In the genomic region with DNA sequence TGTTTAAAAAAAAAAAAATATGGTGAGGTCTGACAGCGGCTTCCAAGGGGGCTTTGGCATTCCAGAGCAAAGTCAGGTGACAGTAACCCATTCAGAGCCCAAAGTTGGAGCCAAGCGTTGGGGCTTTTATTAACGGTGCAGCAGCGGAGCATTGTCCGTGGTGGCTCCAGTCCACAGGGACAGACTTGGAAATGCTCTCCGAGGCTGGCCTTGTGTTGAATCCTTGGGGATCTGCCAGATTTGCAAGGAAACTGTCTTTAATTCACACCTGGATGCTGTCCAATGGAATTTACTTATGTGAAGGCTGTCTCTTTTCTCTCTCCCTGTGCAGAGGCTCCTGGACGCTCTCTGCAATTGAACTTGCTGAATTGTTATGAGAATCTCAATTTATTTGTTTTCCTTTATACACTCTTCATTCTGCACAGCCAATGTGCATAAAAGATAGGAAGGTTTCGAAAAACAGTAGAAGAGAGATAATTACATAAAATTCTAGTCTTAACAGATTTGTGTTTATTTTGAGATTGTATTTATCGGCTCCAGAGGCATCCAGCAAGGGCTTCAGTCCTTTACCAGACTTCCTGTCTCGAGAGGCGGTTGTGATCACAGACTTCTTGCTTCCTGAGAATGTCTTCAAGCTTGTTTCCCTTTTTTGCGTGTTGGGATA, we compare ENCODE assay signal across 8 mouse cellular contexts. TPM values are rescaled to one million over a fixed set of nuclear protein-coding genes. Genes with fewer than 3 reads are reported as not detected.
DNase-seq lines count a peak whose midpoint lies in the region; ATAC-seq lines count a peak whose summit lies in the region.
"Had no signal": no experiment of that assay in that cellular context is flagged by ENCODE, and none has a peak within 500 bp of the region (broad histone marks: within the 10 kb centered on the region; RNA-seq: fewer than 3 reads in every experiment).

No protein-coding gene starts in this region.

- peaks cover 17% of the 10 kb centered on the region for H3K36me3 ChIP-seq in hindbrain, embryonic 10.5 days
- H3K36me3 ChIP-seq in hindbrain, embryonic 12.5 days = 0 out of 2 replicates have a peak, but pooled peaks cover 4% of the 10 kb centered on the region
- peaks cover 9% of the 10 kb centered on the region for H3K36me3 ChIP-seq in midbrain, embryonic 13.5 days
- no peaks in the 10 kb centered on the region for H3K36me3 ChIP-seq in midbrain, embryonic 15.5 days (replicated peaks)
- no peaks in the 10 kb centered on the region for H3K36me3 ChIP-seq in forebrain, embryonic 15.5 days
- H3K36me3 ChIP-seq in stomach, embryonic 15.5 days = no peaks in the 10 kb centered on the region
- H3K36me3 ChIP-seq: liver, embryonic 12.5 days had no signal

- no peak overlapping the region for H3K4me2 ChIP-seq in hindbrain, embryonic 12.5 days (replicated peaks)
- no peak overlapping the region for H3K4me2 ChIP-seq in midbrain, embryonic 13.5 days (replicated peaks)
- H3K4me2 ChIP-seq in midbrain, embryonic 15.5 days = no peak overlapping the region
- H3K4me2 ChIP-seq in forebrain, embryonic 15.5 days (replicated peaks) = no peak overlapping the region
- H3K4me2 ChIP-seq in stomach, embryonic 15.5 days = no peak overlapping the region
- H3K4me2 ChIP-seq: liver, embryonic 12.5 days had no signal

- ATAC-seq in hindbrain, embryonic 12.5 days (ENCODE audit: low FRiP score) = no peak
- no peak for ATAC-seq in midbrain, embryonic 13.5 days
- ATAC-seq in midbrain, embryonic 15.5 days (replicated peaks) = no peak
- no peak for ATAC-seq in forebrain, embryonic 15.5 days (replicated peaks)
- no peak for ATAC-seq in stomach, embryonic 15.5 days (ENCODE audit: insufficient read depth, low FRiP score, low read depth)
- ATAC-seq: liver, embryonic 12.5 days had no signal

- peaks cover 58% of the 10 kb centered on the region for H3K4me1 ChIP-seq in hindbrain, embryonic 10.5 days (replicated peaks)
- peaks cover 25% of the 10 kb centered on the region for H3K4me1 ChIP-seq in hindbrain, embryonic 12.5 days
- peaks cover 24% of the 10 kb centered on the region for H3K4me1 ChIP-seq in midbrain, embryonic 13.5 days (replicated peaks)
- H3K4me1 ChIP-seq in midbrain, embryonic 15.5 days = peaks cover 20% of the 10 kb centered on the region
- H3K4me1 ChIP-seq in forebrain, embryonic 15.5 days = peaks cover 27% of the 10 kb centered on the region
- H3K4me1 ChIP-seq in stomach, embryonic 15.5 days = peaks cover 28% of the 10 kb centered on the region

- peak overlapping the region; percentile 56; the same call in 1 of the 2 replicates for H3K27ac ChIP-seq in hindbrain, embryonic 10.5 days
- H3K27ac ChIP-seq in hindbrain, embryonic 12.5 days = no peak overlapping the region
- 0 out of 2 replicates have a peak overlapping the region, but pooled peaks have one; percentile 19 for H3K27ac ChIP-seq in midbrain, embryonic 13.5 days
- H3K27ac ChIP-seq in midbrain, embryonic 15.5 days = no peak overlapping the region; the same call in 1 of the 2 replicates
- H3K27ac ChIP-seq in forebrain, embryonic 15.5 days (replicated peaks) = peak overlapping the region; percentile 33; the same call in 1 of the 2 replicates
- peak overlapping the region; percentile 61 for H3K27ac ChIP-seq in stomach, embryonic 15.5 days
- H3K27ac ChIP-seq: liver, embryonic 12.5 days had no signal

- H3K9me3 ChIP-seq in hindbrain, embryonic 10.5 days = no peaks in the 10 kb centered on the region
- H3K9me3 ChIP-seq in hindbrain, embryonic 12.5 days (replicated peaks) = no peaks in the 10 kb centered on the region
- H3K9me3 ChIP-seq in midbrain, embryonic 13.5 days = no peaks in the 10 kb centered on the region
- no peaks in the 10 kb centered on the region for H3K9me3 ChIP-seq in midbrain, embryonic 15.5 days
- no peaks in the 10 kb centered on the region for H3K9me3 ChIP-seq in forebrain, embryonic 15.5 days
- no peaks in the 10 kb centered on the region for H3K9me3 ChIP-seq in stomach, embryonic 15.5 days
- H3K9me3 ChIP-seq: liver, embryonic 12.5 days had no signal

- no peaks in the 10 kb centered on the region for H3K27me3 ChIP-seq in hindbrain, embryonic 10.5 days (ENCODE audit: insufficient read depth, poor library complexity, severe bottlenecking)
- H3K27me3 ChIP-seq in hindbrain, embryonic 12.5 days = no peaks in the 10 kb centered on the region
- H3K27me3 ChIP-seq in midbrain, embryonic 13.5 days = no peaks in the 10 kb centered on the region
- H3K27me3 ChIP-seq in midbrain, embryonic 15.5 days (replicated peaks) = no peaks in the 10 kb centered on the region
- no peaks in the 10 kb centered on the region for H3K27me3 ChIP-seq in forebrain, embryonic 15.5 days
- H3K27me3 ChIP-seq in stomach, embryonic 15.5 days (replicated peaks) = no peaks in the 10 kb centered on the region
- H3K27me3 ChIP-seq: liver, embryonic 12.5 days had no signal

- H3K4me3 ChIP-seq in hindbrain, embryonic 10.5 days = no peak overlapping the region
- no peak overlapping the region for H3K4me3 ChIP-seq in hindbrain, embryonic 12.5 days
- no peak overlapping the region for H3K4me3 ChIP-seq in midbrain, embryonic 13.5 days (replicated peaks)
- H3K4me3 ChIP-seq in midbrain, embryonic 15.5 days = no peak overlapping the region
- no peak overlapping the region for H3K4me3 ChIP-seq in forebrain, embryonic 15.5 days
- no peak overlapping the region for H3K4me3 ChIP-seq in stomach, embryonic 15.5 days (replicated peaks)
- H3K4me3 ChIP-seq: liver, embryonic 12.5 days had no signal

- DNase-seq in hindbrain, embryonic 10.5 days (ENCODE audit: low spot score) = no peak
- no peak for DNase-seq in layer of hippocampus, adult 8-10 months (ENCODE audit: low spot score in 2 of 2)

- WGBS in hindbrain, embryonic 10.5 days = 66% methylated on average over 12 of the region's 12 CpGs
- WGBS in hindbrain, embryonic 12.5 days = 65% methylated on average over 12 of the region's 12 CpGs
- WGBS in midbrain, embryonic 13.5 days = 36% methylated on average over 12 of the region's 12 CpGs
- WGBS in midbrain, embryonic 15.5 days = 28% methylated on average over 12 of the region's 12 CpGs
- WGBS in forebrain, embryonic 15.5 days = 28% methylated on average over 12 of the region's 12 CpGs
- WGBS in stomach, embryonic 15.5 days = 37% methylated on average over 12 of the region's 12 CpGs

- no peak overlapping the region for H3K9ac ChIP-seq in hindbrain, embryonic 12.5 days
- H3K9ac ChIP-seq in midbrain, embryonic 13.5 days (replicated peaks) = no peak overlapping the region
- H3K9ac ChIP-seq in midbrain, embryonic 15.5 days = no peak overlapping the region
- H3K9ac ChIP-seq in forebrain, embryonic 15.5 days (replicated peaks) = no peak overlapping the region
- no peak overlapping the region for H3K9ac ChIP-seq in stomach, embryonic 15.5 days
- H3K9ac ChIP-seq: liver, embryonic 12.5 days had no signal

RNA-seq across cellular contexts. Expression of gene Tcp10a, which starts 58.6 kb away (rescaled TPM):
- polyA plus RNA-seq in hindbrain, embryonic 10.5 days (2016; fragmentation: Nextera tagmentation; extraction: Ambion mirVana) = 0.09 TPM in 1 of 2 replicates, not detected in the other
- not detected in 2 replicates for polyA plus RNA-seq in hindbrain, embryonic 12.5 days (2016; fragmentation: Nextera tagmentation; extraction: Ambion mirVana)
- not detected in 2 replicates for polyA plus RNA-seq in midbrain, embryonic 13.5 days (2015; fragmentation: Nextera tagmentation; extraction: Ambion mirVana)
- 0.13 TPM in 1 of 2 replicates, not detected in the other for polyA plus RNA-seq in midbrain, embryonic 15.5 days (2015; fragmentation: Nextera tagmentation; extraction: Ambion mirVana)
- polyA plus RNA-seq in forebrain, embryonic 15.5 days (2015; fragmentation: Nextera tagmentation; extraction: Ambion mirVana) = not detected in 2 replicates
- not detected in 2 replicates for polyA plus RNA-seq in stomach, embryonic 15.5 days (2015; fragmentation: Nextera tagmentation; extraction: Ambion mirVana)
- under 1 TPM in 1 of 4 experiments, not detected in 3; 0.43 TPM for total RNA-seq in layer of hippocampus, adult 8-10 months (2022)
- polyA plus RNA-seq: liver, embryonic 12.5 days had no signal

Comparison
In these comparisons a context has a peak if more than half of its experiments do, and no peak if none do; other contexts are left out.
1. H3K27ac ChIP-seq: peak in hindbrain, embryonic 10.5 days (single experiment), midbrain, embryonic 13.5 days (single experiment), forebrain, embryonic 15.5 days (single experiment) and stomach, embryonic 15.5 days (single experiment); none in hindbrain, embryonic 12.5 days (single experiment) and midbrain, embryonic 15.5 days (single experiment).